Mouse (Mus musculus): ENCODE results near the gene Sptb. TPM values are rescaled to one million over a fixed set of nuclear protein-coding genes. Genes with fewer than 3 reads are reported as not detected.

Gene Sptb
- polyA plus RNA-seq, 1 experiment from 2014 or later = 5.4 TPM

DNA sequence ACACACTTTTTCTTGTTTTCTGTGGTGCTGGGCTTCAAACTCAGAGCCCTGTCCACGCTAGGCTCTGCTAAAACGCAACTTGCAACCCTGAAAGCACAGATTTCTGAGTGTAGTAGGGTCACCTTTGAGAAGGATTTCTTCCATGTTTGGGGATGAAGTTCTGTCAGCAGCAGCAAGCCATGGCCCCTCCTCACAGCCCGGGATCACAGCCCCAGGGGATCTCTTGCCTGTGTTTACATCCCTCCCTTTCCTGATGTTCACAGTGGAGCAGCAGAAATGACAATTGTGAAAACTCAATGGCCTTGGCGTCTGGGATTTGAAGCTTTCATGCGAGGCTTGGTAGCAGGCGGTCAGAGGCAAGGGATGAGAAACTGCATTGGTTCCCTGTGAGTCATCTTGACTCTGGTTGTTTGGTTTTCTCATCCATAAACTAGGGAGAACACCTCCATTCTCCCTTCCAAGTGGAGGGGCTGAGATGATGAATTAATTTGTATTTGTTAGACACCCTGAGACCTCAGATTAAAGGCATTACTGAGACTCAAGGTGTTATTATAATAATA, 179.7 kb downstream of the Sptb start, which contains the start of gene Plekhg3:
Plekhg3 (plus strand) TSS at position 312 of the 560 bp plus-strand sequence.
- WGBS = 30% methylated on average over 6 of the region's 6 CpGs
- DNase-seq (ENCODE audit: extremely low spot score, low spot score) = no peak
- Histone ChIP-seq H3K4me3 (no peak within 1 kb of the TSS), H3K27ac (no peak within 1 kb of the TSS), H3K36me3 (replicated peaks) (no peaks in the 10 kb centered on the region), H3K27me3 (ENCODE audit: poor library complexity, severe bottlenecking) (peaks cover 74% of the 10 kb centered on the region), H3K9me3 (no peaks in the 10 kb centered on the region), H3K4me1 (peaks cover 38% of the 10 kb centered on the region)

Small RNA genes within 50 kb of the gene (microRNA-seq; reads per million reads assigned to microRNA genes)
- not detected for gene Mir5135

Other genes starting within 250 kb of the Sptb start
- gene Plekhg3, start 179.7 kb downstream of the Sptb start, polyA plus RNA-seq (2016; fragmentation: Nextera tagmentation; extraction: Ambion mirVana) = 1.5 and 2.4 TPM in 2 replicates
- 115 and 125 TPM in 2 replicates for gene Churc1, start 55.0 kb upstream of the Sptb start, polyA plus RNA-seq (2016; fragmentation: Nextera tagmentation; extraction: Ambion mirVana)
- 44.7 and 45.1 TPM in 2 replicates for gene Fntb, start 55.0 kb upstream of the Sptb start, polyA plus RNA-seq (2016; fragmentation: Nextera tagmentation; extraction: Ambion mirVana)
- 0.20 and 0.21 TPM in 2 replicates for gene Gpx2, start 85.0 kb upstream of the Sptb start, polyA plus RNA-seq (2016; fragmentation: Nextera tagmentation; extraction: Ambion mirVana)
- gene Rab15, start 112.4 kb upstream of the Sptb start, polyA plus RNA-seq (2016; fragmentation: Nextera tagmentation; extraction: Ambion mirVana) = 8.3 and 9.2 TPM in 2 replicates